Mouse (Mus musculus) hindbrain, embryonic 15.5 days (tissue): ENCODE data around the gene Dnajc4. TPM values are rescaled to one million over a fixed set of nuclear protein-coding genes. Genes with fewer than 3 reads are reported as not detected.
A peak's percentile ranks its signal among the peaks of the same experiment; 100 is the strongest.

ENCODE experiments used
- ATAC-seq: fragments of 200-750 bp; cut with Nextera tagmentation; 2 replicates; pipeline ENCODE4 v1.8.0; 2017; ENCODE audit warnings: low read depth, moderate number of reproducible peaks, moderate TSS enrichment; ENCODE audit not compliant: low FRiP score
- H3K27ac ChIP-seq: fragments of 300-500 bp; sonication (generic); replicated peaks from 2 replicates; pipeline ENCODE4 v1.5.1; 2015; ENCODE audit warnings: mild to moderate bottlenecking, inconsistent platforms
- H3K27me3 ChIP-seq: fragments of 300-500 bp; sonication (generic); 2 replicates; pipeline ENCODE4 v1.6.1; 2015; ENCODE audit warnings: control low read depth, inconsistent platforms
- H3K36me3 ChIP-seq: fragments of 300-500 bp; sonication (generic); 2 replicates; pipeline ENCODE4 v1.6.1; 2015; ENCODE audit warnings: control low read depth, inconsistent platforms
- H3K4me1 ChIP-seq: fragments of 300-500 bp; sonication (generic); replicated peaks from 2 replicates; pipeline ENCODE4 v1.6.1; 2015; ENCODE audit warnings: control low read depth, inconsistent platforms
- H3K4me2 ChIP-seq: fragments of 300-500 bp; sonication (generic); 2 replicates; pipeline ENCODE4 v1.6.1; 2015; ENCODE audit warnings: moderate library complexity, mild to moderate bottlenecking, inconsistent platforms
- H3K4me3 ChIP-seq: fragments of 300-500 bp; sonication (generic); 2 replicates; pipeline ENCODE4 v1.5.1; 2015; ENCODE audit warnings: mild to moderate bottlenecking, inconsistent platforms
- H3K9ac ChIP-seq: fragments of 300-500 bp; sonication (generic); 2 replicates; pipeline ENCODE4 v1.6.1; 2015; ENCODE audit warnings: inconsistent platforms
- H3K9me3 ChIP-seq: fragments of 300-500 bp; sonication (generic); 2 replicates; pipeline ENCODE4 v1.6.1; 2016; ENCODE audit warnings: control low read depth, inconsistent platforms
- WGBS: fragments of 180-500 bp; shearing (Covaris S2); methylation state at CpG from one replicate; pipeline ENCODE4 v1.1.7; 2015; 5-methylcytosine and 5-hydroxymethylcytosine counted together
- polyA plus RNA-seq: library from polyadenylated mRNA; unstranded; fragments of >200 nt; fragmentation: Nextera tagmentation; extraction: Ambion mirVana; gene quantifications from 2 replicates; pipeline ENCODE4 v1.2.1, GENCODE M21; 2015

Dnajc4 gene
- polyA plus RNA-seq, 1 experiment from 2014 or later = 24.2 TPM

DNA sequence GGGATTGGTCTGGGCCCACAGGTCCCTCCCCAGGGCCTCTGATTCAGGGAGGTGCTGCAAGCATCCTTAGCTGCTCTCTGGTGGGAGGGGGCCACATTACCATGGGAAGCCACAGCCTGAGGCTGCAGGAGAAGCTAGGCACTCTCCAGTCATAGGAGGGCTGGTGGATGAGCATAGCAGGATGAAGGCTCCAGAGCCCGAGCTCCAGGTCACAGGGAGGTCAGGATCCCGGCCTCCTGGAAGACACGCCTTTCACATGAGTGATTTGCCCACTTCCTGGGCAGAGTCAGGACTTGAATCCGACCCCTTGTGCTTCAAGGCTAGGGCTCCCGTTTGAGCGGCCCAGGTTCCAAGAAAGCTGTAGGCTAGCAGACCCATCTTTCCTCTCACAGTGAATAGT, 20.7 kb downstream of the Dnajc4 start:
- ATAC-seq = no peak
- Histone ChIP-seq H3K9ac (no peak overlapping the region), H3K9me3 (no peaks in the 10 kb centered on the region), H3K27me3 (peaks cover 16% of the 10 kb centered on the region), H3K4me2 (no peak overlapping the region), H3K27ac (no peak overlapping the region), H3K4me3 (no peak overlapping the region), H3K4me1 (peaks cover 28% of the 10 kb centered on the region), H3K36me3 (no peaks in the 10 kb centered on the region)
- WGBS = 35% methylated on average over 6 of the region's 6 CpGs

DNA sequence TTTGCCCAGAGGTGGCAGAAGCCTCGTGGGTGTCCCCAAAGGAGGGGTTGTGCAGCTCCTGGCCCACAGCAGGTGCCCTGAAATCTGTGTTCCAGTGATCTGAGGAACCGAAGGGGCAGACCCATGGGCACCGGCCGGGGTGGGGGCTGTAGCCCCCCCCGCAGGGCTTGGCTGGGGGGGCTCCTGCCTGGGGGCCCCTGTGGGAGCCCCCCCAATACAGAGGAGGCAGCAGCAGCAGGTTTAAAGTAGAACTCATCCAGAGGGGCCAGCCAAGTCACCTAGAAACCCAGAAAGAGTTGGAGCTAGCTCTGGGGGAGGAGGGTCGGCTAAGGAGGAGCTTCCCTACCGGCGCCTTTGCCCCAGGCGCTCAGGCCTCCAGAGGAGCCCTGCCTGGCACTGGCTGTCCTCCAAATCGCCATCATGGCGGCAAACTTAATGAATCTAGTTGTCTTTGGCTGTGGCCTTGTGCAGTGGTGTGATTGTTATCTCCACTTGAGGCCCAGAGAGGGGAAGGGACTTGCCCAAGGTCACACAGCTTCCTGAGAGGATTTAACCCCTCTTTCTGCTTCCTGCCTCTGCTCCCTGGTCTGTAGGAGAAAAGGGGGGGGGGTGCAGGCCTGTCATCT, 21.8 kb downstream of the Dnajc4 start:
- no peak for ATAC-seq
- 22% methylated on average over 11 of the region's 11 CpGs for WGBS
- Histone ChIP-seq H3K4me1 (peaks cover 19% of the 10 kb centered on the region), H3K9me3 (no peaks in the 10 kb centered on the region), H3K27ac (no peak overlapping the region), H3K9ac (no peak overlapping the region), H3K27me3 (peaks cover 16% of the 10 kb centered on the region), H3K4me2 (peak overlapping the region; percentile 55; the same call in 1 of the 2 replicates), H3K4me3 (0 out of 2 replicates have a peak overlapping the region, but pooled peaks have one; percentile 38), H3K36me3 (no peaks in the 10 kb centered on the region)

DNA sequence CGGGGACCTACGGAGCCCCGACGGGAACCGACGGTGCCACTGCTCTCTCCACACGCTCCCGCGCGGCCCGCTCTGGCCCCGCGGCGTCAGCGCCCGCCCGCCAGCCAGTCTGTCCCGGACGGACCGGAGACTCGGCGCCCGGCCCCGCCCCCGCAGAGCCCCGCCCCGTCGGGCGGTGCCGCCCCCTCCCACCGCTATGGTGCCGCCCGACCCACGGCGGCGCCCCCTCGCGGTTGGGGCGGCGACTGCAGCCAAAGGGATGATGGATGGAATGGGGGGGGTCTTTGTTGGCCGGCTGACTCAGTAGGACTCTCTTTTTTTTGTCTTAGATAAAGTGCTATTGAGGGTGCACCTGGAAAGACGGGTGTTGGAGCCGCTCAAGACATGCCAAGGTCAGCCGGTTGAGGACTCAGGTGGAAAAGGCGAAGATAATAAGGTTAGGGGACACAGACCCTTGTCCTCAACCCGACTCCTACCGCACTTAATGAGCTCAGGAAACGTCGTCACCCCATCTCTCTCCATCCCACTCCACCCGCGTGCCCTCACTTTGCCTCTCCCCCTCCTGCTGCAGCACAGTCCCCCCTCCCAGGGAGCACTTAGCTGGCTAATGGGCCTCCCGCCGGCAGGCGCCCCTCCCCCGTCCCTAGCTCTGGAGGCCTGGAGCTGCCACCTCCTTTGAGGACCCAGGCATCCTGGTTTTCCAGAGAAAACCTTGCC, 22.5 kb downstream of the Dnajc4 start:
- peak overlapping the region; percentile 55 for H3K4me2 ChIP-seq
- H3K36me3 ChIP-seq = no peaks in the 10 kb centered on the region
- H3K27me3 ChIP-seq = peaks cover 16% of the 10 kb centered on the region
- no peak for ATAC-seq
- peak overlapping the region; percentile 38 for H3K4me3 ChIP-seq
- H3K27ac ChIP-seq = no peak overlapping the region
- H3K4me1 ChIP-seq = peaks cover 19% of the 10 kb centered on the region
- 1% methylated on average over 41 of the region's 55 CpGs for WGBS
- H3K9me3 ChIP-seq = no peaks in the 10 kb centered on the region
- 0 out of 2 replicates have a peak overlapping the region, but pooled peaks have one; percentile 24 for H3K9ac ChIP-seq

DNA sequence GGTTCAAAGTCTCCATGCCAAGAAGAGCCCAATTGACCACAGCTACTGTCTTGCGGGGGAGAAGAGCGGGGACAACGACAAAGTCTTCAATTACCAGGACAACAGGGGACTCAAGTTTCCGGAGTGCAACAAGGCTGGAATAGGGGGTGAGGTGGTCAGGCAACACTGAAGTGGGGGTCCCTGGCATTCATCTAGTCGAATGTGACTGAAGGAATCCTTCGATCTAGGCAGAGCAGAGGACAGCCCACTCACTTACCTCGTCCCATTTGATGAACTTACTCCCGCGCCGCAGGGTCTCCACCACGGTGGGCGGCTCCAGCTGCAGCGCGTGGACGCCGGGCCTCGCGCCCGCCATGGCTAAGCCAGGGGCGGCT, 23.1 kb downstream of the Dnajc4 start:
- no peak for ATAC-seq

DNA sequence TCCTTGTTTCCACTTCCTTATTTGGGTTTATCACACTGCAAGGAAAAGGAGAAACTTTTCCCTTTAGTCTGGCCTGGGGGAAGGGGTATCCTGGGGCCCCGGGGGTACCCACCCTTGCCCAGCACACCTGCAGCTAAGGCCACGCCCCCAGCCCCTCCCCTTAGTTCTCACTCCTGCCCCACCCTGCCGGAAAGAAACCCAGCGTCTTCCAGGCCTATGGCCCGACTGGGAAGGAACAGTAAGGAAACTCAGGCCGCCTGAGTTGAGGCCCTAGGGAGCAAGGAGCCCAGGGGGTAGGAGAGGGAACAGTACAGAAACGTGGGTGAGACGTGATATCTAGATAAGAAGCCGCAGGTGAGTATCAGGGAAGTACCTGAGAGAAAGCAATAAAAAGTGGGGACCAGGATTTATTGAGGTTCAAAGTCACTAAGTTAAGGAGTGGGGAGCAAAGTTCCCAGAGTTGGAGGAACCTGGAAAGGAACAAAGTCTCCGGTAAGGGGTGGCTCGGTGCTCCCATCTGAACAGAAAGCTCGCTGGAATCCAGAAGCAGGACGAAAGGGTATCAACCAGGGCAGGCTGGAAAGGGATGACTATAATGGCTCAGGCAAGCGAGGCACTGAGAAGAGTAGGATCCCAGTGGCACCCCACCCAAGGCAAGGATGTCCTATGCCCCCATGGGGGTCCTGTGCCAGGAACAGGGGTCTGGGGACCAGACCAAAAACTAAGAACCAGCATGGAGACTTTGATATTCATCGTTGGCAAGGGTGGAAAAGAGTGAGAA, 23.7 kb downstream of the Dnajc4 start:
- Histone ChIP-seq H3K9me3 (no peaks in the 10 kb centered on the region), H3K4me3 (peak overlapping the region; percentile 38), H3K4me2 (peak overlapping the region; percentile 55), H3K9ac (no peak overlapping the region), H3K4me1 (peaks cover 14% of the 10 kb centered on the region), H3K27ac (no peak overlapping the region), H3K36me3 (no peaks in the 10 kb centered on the region), H3K27me3 (peaks cover 16% of the 10 kb centered on the region)
- ATAC-seq = no peak
- 17% methylated on average over 15 of the region's 15 CpGs for WGBS

More for the DNA sequence above, 23.1 kb downstream of the Dnajc4 start:
- peak overlapping the region; percentile 55 for H3K4me2 ChIP-seq
- H3K27ac ChIP-seq = no peak overlapping the region
- H3K9ac ChIP-seq = 0 out of 2 replicates have a peak overlapping the region, but pooled peaks have one; percentile 24
- H3K4me1 ChIP-seq = peaks cover 19% of the 10 kb centered on the region
- 1% methylated on average over 11 of the region's 20 CpGs for WGBS
- H3K4me3 ChIP-seq = peak overlapping the region; percentile 38
- H3K9me3 ChIP-seq = no peaks in the 10 kb centered on the region
- H3K27me3 ChIP-seq = peaks cover 16% of the 10 kb centered on the region
- no peaks in the 10 kb centered on the region for H3K36me3 ChIP-seq

DNA sequence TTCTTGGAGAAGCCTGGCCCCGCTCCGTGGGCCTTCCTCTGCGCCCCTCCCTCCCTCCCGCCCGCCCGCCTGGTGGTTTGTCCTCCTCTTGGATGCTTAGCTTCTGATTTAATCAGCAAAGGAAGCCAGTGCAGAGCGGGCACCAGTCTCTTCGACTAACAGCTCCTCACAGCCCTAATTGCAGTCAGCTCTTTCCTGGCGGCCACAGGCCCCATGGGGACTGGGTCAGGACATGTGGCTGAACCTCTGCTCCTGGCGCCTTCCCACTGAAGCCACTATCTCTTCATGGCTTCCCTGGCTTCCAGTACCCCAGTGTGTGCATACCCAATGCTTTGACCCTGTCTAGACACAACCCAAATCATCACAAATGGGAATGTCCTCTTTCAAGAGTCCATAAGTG, 35.9 kb downstream of the Dnajc4 start:
- H3K4me2 ChIP-seq = no peak overlapping the region
- WGBS = 73% methylated on average over 10 of the region's 10 CpGs
- H3K27me3 ChIP-seq = no peaks in the 10 kb centered on the region
- peaks cover 14% of the 10 kb centered on the region for H3K4me1 ChIP-seq
- no peak overlapping the region for H3K9ac ChIP-seq
- H3K4me3 ChIP-seq = no peak overlapping the region
- H3K9me3 ChIP-seq = no peaks in the 10 kb centered on the region
- H3K36me3 ChIP-seq = no peaks in the 10 kb centered on the region
- ATAC-seq = no peak
- no peak overlapping the region for H3K27ac ChIP-seq

DNA sequence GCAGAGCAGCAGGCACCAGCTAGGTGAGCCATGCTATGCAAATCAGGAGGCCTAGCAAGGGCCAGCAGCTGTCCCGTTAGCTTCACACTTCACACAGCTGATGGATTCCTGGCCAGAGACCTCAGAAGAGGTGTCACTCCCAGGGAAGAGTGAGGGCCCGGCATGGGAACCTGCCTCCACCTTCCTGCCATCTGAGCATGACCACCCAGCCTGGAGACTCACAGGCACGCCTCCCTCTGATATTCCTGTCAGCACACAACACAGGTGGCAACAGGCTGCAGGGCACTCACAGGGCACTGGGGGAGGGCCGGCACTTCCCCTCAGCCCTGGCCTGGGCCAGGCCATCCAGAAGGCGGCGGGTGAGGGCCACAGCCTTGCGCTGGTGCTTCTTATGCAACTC, 36.9 kb downstream of the Dnajc4 start:
- 87% methylated on average over 7 of the region's 7 CpGs for WGBS
- Histone ChIP-seq H3K27ac (no peak overlapping the region), H3K9me3 (no peaks in the 10 kb centered on the region), H3K4me2 (no peak overlapping the region), H3K4me1 (peaks cover 15% of the 10 kb centered on the region), H3K36me3 (no peaks in the 10 kb centered on the region), H3K27me3 (no peaks in the 10 kb centered on the region), H3K9ac (no peak overlapping the region), H3K4me3 (no peak overlapping the region)
- no peak for ATAC-seq

DNA sequence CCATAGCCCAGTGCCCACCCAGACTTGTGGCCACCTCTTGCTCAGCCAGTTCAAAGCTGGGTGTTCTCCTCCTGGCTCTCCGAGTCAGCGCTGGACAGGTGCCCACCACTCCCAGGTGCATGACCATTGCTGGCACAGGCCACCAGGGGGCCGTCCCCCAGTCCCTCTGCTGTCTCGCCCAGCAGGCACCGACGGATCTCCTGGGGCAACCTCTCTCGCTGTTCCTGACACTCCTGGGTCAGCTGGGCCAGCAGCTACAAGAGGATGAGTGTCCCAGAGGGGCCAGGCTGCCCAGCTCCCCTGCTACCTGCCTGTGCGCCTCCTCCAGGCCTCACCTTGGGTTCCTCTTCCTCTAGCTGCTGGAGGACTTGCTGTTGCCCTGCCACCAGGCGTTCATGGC, 38.3 kb downstream of the Dnajc4 start:
- no peak for ATAC-seq
- WGBS = 45% methylated on average over 9 of the region's 9 CpGs
- no peak overlapping the region for H3K27ac ChIP-seq
- H3K9ac ChIP-seq = no peak overlapping the region
- no peaks in the 10 kb centered on the region for H3K36me3 ChIP-seq
- H3K4me1 ChIP-seq = peaks cover 27% of the 10 kb centered on the region
- H3K27me3 ChIP-seq = no peaks in the 10 kb centered on the region
- H3K4me2 ChIP-seq = no peak overlapping the region
- H3K4me3 ChIP-seq = no peak overlapping the region
- H3K9me3 ChIP-seq = no peaks in the 10 kb centered on the region

DNA sequence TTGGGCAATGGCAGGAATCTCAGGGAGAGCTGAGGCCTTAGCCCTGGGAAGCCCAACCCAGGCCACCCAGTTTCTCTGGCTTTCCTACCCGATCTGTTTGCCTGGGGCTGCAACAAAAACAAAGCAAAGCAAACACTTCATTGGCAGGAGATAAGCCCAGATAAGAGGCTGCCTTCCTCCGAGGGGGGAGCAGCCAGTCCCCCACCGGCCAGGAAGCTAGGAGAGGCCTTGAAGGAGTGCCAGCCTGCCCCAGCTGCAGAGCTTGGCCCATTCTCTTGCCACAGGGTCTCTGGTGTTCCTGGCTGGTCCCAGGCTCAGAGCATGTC, 39.7 kb downstream of the Dnajc4 start:
- WGBS = 31% methylated on average over 3 of the region's 3 CpGs
- 0 out of 2 replicates have a peak overlapping the region, but pooled peaks have one; percentile 48 for H3K9ac ChIP-seq
- H3K27ac ChIP-seq = peak overlapping the region; percentile 95
- peak overlapping the region; percentile 79 for H3K4me2 ChIP-seq
- peaks cover 27% of the 10 kb centered on the region for H3K4me1 ChIP-seq
- no peaks in the 10 kb centered on the region for H3K36me3 ChIP-seq
- no peak for ATAC-seq
- no peaks in the 10 kb centered on the region for H3K27me3 ChIP-seq
- H3K9me3 ChIP-seq = no peaks in the 10 kb centered on the region
- peak overlapping the region; percentile 61 for H3K4me3 ChIP-seq

DNA sequence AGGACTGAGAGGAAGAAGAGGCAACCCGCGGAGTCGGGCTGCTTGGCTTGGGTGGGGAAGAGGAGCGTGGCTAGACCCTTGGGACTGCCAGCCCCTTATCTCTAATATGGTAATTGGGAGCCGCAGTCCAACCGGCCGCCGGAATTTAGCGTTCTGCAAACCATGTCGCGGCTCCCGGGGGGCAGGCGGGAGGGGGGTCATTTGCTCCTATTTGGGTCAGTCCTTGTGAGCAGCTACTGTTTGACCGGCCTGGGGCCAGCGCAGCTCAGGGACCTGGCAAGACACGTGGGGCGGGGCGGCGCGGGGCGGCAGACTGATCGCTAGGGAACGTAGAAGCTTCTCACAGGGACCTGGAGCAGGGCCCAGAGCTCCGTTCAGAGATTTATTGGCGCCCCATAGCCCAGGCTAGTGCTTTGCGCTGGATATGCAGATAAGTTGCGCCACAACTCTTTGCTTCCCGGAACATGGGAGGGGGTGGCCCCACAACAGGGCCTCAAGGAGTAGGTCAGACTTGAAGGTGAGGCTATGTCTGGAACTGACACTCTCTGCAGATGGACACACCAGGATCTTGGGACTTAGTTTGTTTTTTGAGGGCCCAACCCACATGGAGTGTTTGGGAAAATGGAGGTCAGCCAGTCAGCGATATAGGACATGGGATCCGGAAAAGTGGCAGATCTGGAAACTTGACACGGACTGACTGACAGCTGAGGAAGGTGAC, 40.2 kb downstream of the Dnajc4 start:
- peak overlapping the region; percentile 95 for H3K27ac ChIP-seq
- 5% methylated on average over 31 of the region's 31 CpGs for WGBS
- H3K4me1 ChIP-seq = peaks cover 27% of the 10 kb centered on the region
- no peaks in the 10 kb centered on the region for H3K36me3 ChIP-seq
- H3K9me3 ChIP-seq = no peaks in the 10 kb centered on the region
- H3K4me2 ChIP-seq = peak overlapping the region; percentile 79
- no peaks in the 10 kb centered on the region for H3K27me3 ChIP-seq
- H3K9ac ChIP-seq = peak overlapping the region; percentile 48
- H3K4me3 ChIP-seq = peak overlapping the region; percentile 61
- ATAC-seq = peak; percentile 36

DNA sequence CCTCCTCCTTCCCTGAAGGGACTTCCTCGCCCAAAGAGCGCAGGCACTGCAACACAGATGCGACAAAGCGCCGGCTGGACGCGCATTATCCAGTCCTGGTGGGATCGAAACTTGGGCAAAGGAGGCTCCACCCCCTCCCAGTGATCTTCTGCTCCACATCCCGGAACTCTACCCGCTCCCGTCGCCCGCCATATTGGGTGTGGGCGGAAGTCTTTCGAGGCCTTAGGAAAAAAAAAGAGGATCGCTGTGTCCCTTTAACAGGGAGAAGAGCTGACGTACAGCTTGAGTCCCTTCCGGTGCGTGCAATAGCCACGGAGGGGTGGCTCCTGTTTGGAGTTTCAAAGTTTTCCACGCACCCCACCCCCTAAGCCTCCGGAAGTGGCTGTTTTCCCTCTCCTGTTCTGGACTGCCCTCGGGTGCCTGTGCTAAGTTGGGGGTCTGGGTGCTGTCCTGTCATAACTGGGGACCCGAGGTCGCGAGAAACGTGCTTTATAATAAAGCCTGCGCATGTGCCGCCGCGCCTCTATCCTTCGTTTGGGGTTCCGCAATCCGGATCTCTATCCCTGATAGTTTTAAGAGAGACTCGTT, 40.9 kb downstream of the Dnajc4 start:
- peak; percentile 85 for ATAC-seq
- H3K4me1 ChIP-seq = peaks cover 27% of the 10 kb centered on the region
- peak overlapping the region; percentile 79 for H3K4me2 ChIP-seq
- H3K36me3 ChIP-seq = no peaks in the 10 kb centered on the region
- peak overlapping the region; percentile 95 for H3K27ac ChIP-seq
- WGBS = under 1% methylated on average over 35 of the region's 35 CpGs
- H3K9ac ChIP-seq = peak overlapping the region; percentile 48
- H3K9me3 ChIP-seq = no peaks in the 10 kb centered on the region
- no peaks in the 10 kb centered on the region for H3K27me3 ChIP-seq
- H3K4me3 ChIP-seq = peak overlapping the region; percentile 61
